Mouse (Mus musculus): ENCODE data around the gene Cngb1. TPM values are rescaled to one million over a fixed set of nuclear protein-coding genes. Genes with fewer than 3 reads are reported as not detected.
"Not testable (repeated sequence)": the region's sequence is repeated elsewhere in the genome, so short reads cannot be mapped to it uniquely, and the experiment has no call there.

Gene Cngb1
- polyA plus RNA-seq, 1 experiment from 2014 or later: 1.6 TPM

DNA sequence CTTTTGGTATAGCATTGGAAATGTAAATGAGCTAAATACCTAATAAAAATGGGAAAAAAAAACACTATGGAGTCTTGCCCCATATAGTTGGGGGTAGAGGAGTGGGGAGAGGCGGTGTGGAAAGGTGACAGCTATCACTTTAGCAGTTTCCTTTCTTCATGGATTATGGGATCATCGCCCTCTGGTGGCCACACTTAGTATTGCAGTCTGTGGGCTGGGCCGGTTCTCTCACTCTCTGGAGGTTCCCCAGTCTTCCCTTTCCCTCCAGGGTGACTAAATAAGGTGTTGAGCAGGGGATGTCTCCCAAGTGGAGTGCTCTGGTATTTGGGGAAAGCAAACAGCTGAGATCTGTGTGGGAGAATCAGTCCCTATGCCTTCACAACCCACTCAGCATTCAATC is 70.7 kb downstream of the Cngb1 start:
- H3K4me1 ChIP-seq (replicated peaks; ENCODE audit: control insufficient read depth, insufficient read depth, low read length): no peaks in the 10 kb centered on the region
- no peak overlapping the region for H3K27ac ChIP-seq (ENCODE audit: low read length)
- no peaks in the 10 kb centered on the region for H3K9me3 ChIP-seq (ENCODE audit: control insufficient read depth, low read length)
- H3K9ac ChIP-seq (ENCODE audit: low read length): no peak overlapping the region
- no peak overlapping the region for H3K4me3 ChIP-seq (ENCODE audit: low read length)
- H3K27me3 ChIP-seq (ENCODE audit: control insufficient read depth, insufficient read depth, low read depth, low read length): no peaks in the 10 kb centered on the region
- H3K4me2 ChIP-seq (ENCODE audit: low read depth, low read length): no peak overlapping the region
- no peak; the same call in 1 of the 2 replicates for ATAC-seq (ENCODE audit: low read depth)
- 3% methylated on average over 3 of the region's 3 CpGs for WGBS
- H3K36me3 ChIP-seq (ENCODE audit: control insufficient read depth, insufficient read depth, low read length): no peaks in the 10 kb centered on the region

DNA sequence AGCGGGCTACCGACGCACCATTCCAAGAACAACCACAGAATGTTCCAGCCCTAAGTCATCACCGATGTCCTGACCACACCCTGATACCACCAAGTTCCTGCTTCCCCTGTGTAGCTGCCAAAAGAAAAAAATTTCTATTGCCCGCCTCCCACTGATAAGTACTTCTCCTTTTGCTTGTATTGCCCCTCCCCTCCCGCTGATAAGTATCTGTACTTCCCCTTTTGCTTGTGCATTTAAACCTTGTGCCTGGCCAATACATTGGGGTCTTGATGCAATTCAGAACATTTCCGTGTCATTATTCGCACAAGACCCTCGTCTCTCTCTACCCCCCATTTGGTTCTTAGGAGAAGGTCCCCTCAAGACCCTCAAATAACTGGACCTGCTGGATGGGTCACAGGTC is 76.3 kb downstream of the Cngb1 start:
- not testable (repeated sequence) for H3K4me1 ChIP-seq (replicated peaks; ENCODE audit: control insufficient read depth, insufficient read depth, low read length); H3K4me3 ChIP-seq (ENCODE audit: low read length); H3K27ac ChIP-seq (ENCODE audit: low read length); ATAC-seq (ENCODE audit: low read depth); H3K27me3 ChIP-seq (ENCODE audit: control insufficient read depth, insufficient read depth, low read depth, low read length); H3K9ac ChIP-seq (ENCODE audit: low read length); H3K36me3 ChIP-seq (ENCODE audit: control insufficient read depth, insufficient read depth, low read length); H3K4me2 ChIP-seq (ENCODE audit: low read depth, low read length); H3K9me3 ChIP-seq (ENCODE audit: control insufficient read depth, low read length)
- WGBS: 84% methylated on average over 9 of the region's 9 CpGs

DNA sequence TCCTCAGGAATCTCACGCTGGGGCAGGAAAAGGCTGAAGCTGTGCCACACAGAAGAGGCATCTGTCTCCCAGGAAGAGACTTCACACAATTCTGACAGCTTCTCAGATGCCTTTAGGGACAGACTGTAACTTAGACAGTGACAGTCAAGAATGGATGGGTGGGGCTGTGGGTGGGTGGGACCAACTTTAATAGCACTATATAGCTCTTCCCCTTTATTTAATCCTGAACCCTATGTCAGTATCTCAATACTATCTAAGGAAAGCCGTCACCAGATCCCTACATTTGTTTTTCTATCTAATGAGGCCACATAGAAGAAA is 79.3 kb downstream of the Cngb1 start:
- no peaks in the 10 kb centered on the region for H3K27me3 ChIP-seq (ENCODE audit: control insufficient read depth, insufficient read depth, low read depth, low read length)
- no peaks in the 10 kb centered on the region for H3K36me3 ChIP-seq (ENCODE audit: control insufficient read depth, insufficient read depth, low read length)
- no peak overlapping the region for H3K9ac ChIP-seq (ENCODE audit: low read length)
- 35% methylated on average over 2 of the region's 2 CpGs for WGBS
- H3K4me2 ChIP-seq (ENCODE audit: low read depth, low read length): no peak overlapping the region
- no peak overlapping the region for H3K4me3 ChIP-seq (ENCODE audit: low read length)
- ATAC-seq (ENCODE audit: low read depth): no peak
- no peak overlapping the region for H3K27ac ChIP-seq (ENCODE audit: low read length)
- H3K4me1 ChIP-seq (replicated peaks; ENCODE audit: control insufficient read depth, insufficient read depth, low read length): no peaks in the 10 kb centered on the region
- no peaks in the 10 kb centered on the region for H3K9me3 ChIP-seq (ENCODE audit: control insufficient read depth, low read length)

DNA sequence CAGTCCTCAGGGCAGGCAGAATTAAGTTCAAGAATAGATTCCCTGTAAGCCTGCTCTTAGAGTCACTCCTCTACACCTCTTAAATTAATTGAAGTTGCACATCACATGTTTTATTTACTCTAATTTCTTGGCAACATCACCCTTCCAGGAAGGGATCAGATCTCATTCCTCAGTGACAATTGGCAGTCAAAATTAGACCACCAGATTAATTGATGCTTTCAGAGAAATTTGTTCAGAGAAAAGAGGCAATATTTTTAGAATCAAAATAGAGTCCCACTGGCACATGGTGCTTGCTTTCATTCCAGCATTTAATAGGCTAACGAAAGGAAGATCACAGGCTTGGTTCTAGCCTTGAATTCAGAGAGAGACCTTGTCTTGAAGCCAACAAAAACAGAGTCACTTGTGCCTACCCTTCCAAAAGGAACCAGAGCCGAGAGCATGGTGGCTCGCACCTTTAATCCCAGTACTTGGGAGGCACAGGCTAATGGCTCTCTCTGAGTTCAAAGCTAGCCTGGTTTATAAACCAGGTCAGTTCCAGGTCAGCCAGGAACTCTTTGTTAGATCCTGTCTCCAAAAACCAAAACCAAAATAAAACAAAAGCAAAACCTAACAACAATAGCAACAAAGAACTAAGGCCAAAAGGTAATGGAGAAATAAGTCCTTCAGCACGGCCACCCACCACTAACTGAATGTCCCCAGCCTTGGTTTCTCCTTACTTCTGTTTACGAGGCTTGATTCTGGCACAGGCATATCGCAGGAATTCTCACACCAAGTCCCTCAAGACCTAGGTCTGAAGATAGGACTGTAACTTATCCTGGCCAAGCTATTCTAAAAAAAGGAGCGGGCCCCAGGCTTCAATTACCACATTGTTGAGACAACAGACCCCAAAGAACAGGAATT is 79.9 kb downstream of the Cngb1 start:
- Histone ChIP-seq H3K27me3 (ENCODE audit: control insufficient read depth, insufficient read depth, low read depth, low read length) (no peaks in the 10 kb centered on the region), H3K4me2 (ENCODE audit: low read depth, low read length) (no peak overlapping the region), H3K9ac (ENCODE audit: low read length) (no peak overlapping the region), H3K4me3 (ENCODE audit: low read length) (no peak overlapping the region), H3K36me3 (ENCODE audit: control insufficient read depth, insufficient read depth, low read length) (no peaks in the 10 kb centered on the region), H3K9me3 (ENCODE audit: control insufficient read depth, low read length) (no peaks in the 10 kb centered on the region), H3K4me1 (replicated peaks; ENCODE audit: control insufficient read depth, insufficient read depth, low read length) (no peaks in the 10 kb centered on the region), H3K27ac (ENCODE audit: low read length) (no peak overlapping the region)
- WGBS: 54% methylated on average over 7 of the region's 7 CpGs
- ATAC-seq (ENCODE audit: low read depth): no peak

DNA sequence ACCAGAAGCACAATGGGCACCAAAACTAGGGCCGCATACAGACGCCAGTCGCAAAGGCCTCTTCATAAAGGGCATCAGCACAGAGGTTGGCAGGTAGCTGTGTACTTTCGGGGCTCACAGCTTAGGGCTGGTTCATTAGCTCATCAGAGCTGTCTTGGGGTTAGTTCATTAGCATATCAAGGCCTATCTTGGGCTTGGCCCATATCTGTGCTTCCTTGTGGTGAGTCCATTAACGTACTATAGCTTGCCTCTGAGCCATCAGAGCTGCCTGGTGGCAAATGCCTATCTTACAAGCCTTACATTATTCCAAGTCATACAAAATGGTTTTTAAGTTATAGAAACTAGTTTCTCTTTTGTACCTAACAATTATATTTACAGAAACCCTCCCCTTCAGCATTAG is 82.4 kb downstream of the Cngb1 start:
- no peak overlapping the region for H3K9ac ChIP-seq (ENCODE audit: low read length)
- ATAC-seq (ENCODE audit: low read depth): no peak
- no peak overlapping the region for H3K27ac ChIP-seq (ENCODE audit: low read length)
- no peaks in the 10 kb centered on the region for H3K27me3 ChIP-seq (ENCODE audit: control insufficient read depth, insufficient read depth, low read depth, low read length)
- no peak overlapping the region for H3K4me2 ChIP-seq (ENCODE audit: low read depth, low read length)
- no peaks in the 10 kb centered on the region for H3K4me1 ChIP-seq (replicated peaks; ENCODE audit: control insufficient read depth, insufficient read depth, low read length)
- WGBS: 83% methylated on average over 5 of the region's 5 CpGs
- no peaks in the 10 kb centered on the region for H3K9me3 ChIP-seq (ENCODE audit: control insufficient read depth, low read length)
- no peak overlapping the region for H3K4me3 ChIP-seq (ENCODE audit: low read length)
- H3K36me3 ChIP-seq (ENCODE audit: control insufficient read depth, insufficient read depth, low read length): no peaks in the 10 kb centered on the region

DNA sequence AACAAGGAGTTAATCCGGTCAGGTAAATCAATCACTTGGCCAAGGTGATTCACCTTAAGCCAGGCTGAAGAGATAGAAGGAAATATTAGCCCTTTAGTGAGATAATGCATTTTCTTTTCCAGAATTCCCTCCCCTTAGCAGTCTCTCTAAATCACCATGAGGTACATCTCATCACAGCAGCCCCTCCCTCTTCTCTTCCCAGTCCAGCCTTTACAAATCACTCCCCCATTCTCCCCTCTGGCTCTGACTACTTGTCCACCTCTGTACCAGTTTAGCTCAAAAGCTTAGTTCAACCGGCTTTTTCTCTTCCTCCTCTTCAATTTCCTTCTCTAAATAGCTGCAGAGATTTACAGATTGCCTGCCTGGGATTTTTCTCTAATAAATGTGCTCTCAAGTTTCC is 85.3 kb downstream of the Cngb1 start:
- Histone ChIP-seq H3K27ac (ENCODE audit: low read length) (no peak overlapping the region), H3K9ac (ENCODE audit: low read length) (no peak overlapping the region), H3K27me3 (ENCODE audit: control insufficient read depth, insufficient read depth, low read depth, low read length) (no peaks in the 10 kb centered on the region), H3K36me3 (ENCODE audit: control insufficient read depth, insufficient read depth, low read length) (no peaks in the 10 kb centered on the region), H3K9me3 (ENCODE audit: control insufficient read depth, low read length) (no peaks in the 10 kb centered on the region), H3K4me3 (ENCODE audit: low read length) (no peak overlapping the region), H3K4me1 (replicated peaks; ENCODE audit: control insufficient read depth, insufficient read depth, low read length) (no peaks in the 10 kb centered on the region), H3K4me2 (ENCODE audit: low read depth, low read length) (no peak overlapping the region)
- 23% methylated on average over 2 of the region's 2 CpGs for WGBS
- no peak for ATAC-seq (ENCODE audit: low read depth)

- Histone ChIP-seq H3K9me3 (ENCODE audit: control insufficient read depth, low read length) (no peaks in the 10 kb centered on the region), H3K36me3 (ENCODE audit: control insufficient read depth, insufficient read depth, low read length) (no peaks in the 10 kb centered on the region), H3K27ac (ENCODE audit: low read length) (no peak overlapping the region), H3K27me3 (ENCODE audit: control insufficient read depth, insufficient read depth, low read depth, low read length) (no peaks in the 10 kb centered on the region), H3K9ac (ENCODE audit: low read length) (no peak overlapping the region), H3K4me1 (replicated peaks; ENCODE audit: control insufficient read depth, insufficient read depth, low read length) (no peaks in the 10 kb centered on the region), H3K4me3 (ENCODE audit: low read length) (no peak overlapping the region), H3K4me2 (ENCODE audit: low read depth, low read length) (no peak overlapping the region)
- WGBS: 26% methylated on average over 7 of the region's 7 CpGs
- ATAC-seq (ENCODE audit: low read depth): no peak
Measured at GRCm38 (mm10) chr8:95220571-95220998, 85.8 kb downstream of the Cngb1 start.

- Histone ChIP-seq H3K36me3 (ENCODE audit: control insufficient read depth, insufficient read depth, low read length) (no peaks in the 10 kb centered on the region), H3K4me2 (ENCODE audit: low read depth, low read length) (no peak overlapping the region), H3K9me3 (ENCODE audit: control insufficient read depth, low read length) (no peaks in the 10 kb centered on the region), H3K27ac (ENCODE audit: low read length) (no peak overlapping the region), H3K27me3 (ENCODE audit: control insufficient read depth, insufficient read depth, low read depth, low read length) (no peaks in the 10 kb centered on the region), H3K9ac (ENCODE audit: low read length) (no peak overlapping the region), H3K4me3 (ENCODE audit: low read length) (no peak overlapping the region), H3K4me1 (replicated peaks; ENCODE audit: control insufficient read depth, insufficient read depth, low read length) (no peaks in the 10 kb centered on the region)
- no peak for ATAC-seq (ENCODE audit: low read depth)
- WGBS: 91% methylated on average over 8 of the region's 8 CpGs
Measured at GRCm38 (mm10) chr8:95219623-95220022, 86.8 kb downstream of the Cngb1 start.

GRCm38 (mm10) chr8:95215709-95216360 is 90.5 kb downstream of the Cngb1 start:
- Histone ChIP-seq H3K27me3 (ENCODE audit: control insufficient read depth, insufficient read depth, low read depth, low read length) (no peaks in the 10 kb centered on the region), H3K4me1 (replicated peaks; ENCODE audit: control insufficient read depth, insufficient read depth, low read length) (no peaks in the 10 kb centered on the region), H3K27ac (ENCODE audit: low read length) (no peak overlapping the region), H3K9me3 (ENCODE audit: control insufficient read depth, low read length) (no peaks in the 10 kb centered on the region), H3K4me2 (ENCODE audit: low read depth, low read length) (no peak overlapping the region), H3K9ac (ENCODE audit: low read length) (no peak overlapping the region), H3K4me3 (ENCODE audit: low read length) (no peak overlapping the region), H3K36me3 (ENCODE audit: control insufficient read depth, insufficient read depth, low read length) (no peaks in the 10 kb centered on the region)
- 65% methylated on average over 11 of the region's 11 CpGs for WGBS
- ATAC-seq (ENCODE audit: low read depth): no peak

Data from lung, embryonic 16.5 days (tissue).